Mouse (Mus musculus) urinary bladder, postnatal 0 days (tissue): ENCODE measurements around the gene Gm10801. TPM values are rescaled to one million over a fixed set of nuclear protein-coding genes. Genes with fewer than 3 reads are reported as not detected.

ENCODE experiments used
- polyA plus RNA-seq: library from polyadenylated mRNA; unstranded; fragments of >200 nt; fragmentation: Nextera tagmentation; extraction: Ambion mirVana; gene quantifications from 2 replicates; pipeline ENCODE4 v1.2.1, GENCODE M21; 2015

Gm10801 gene
- polyA plus RNA-seq, result 0.39 and 0.52 TPM in 2 replicates

GRCm38 (mm10) chr2:98661937-98662336, at the start of gene Gm10801:
TSS of gene Gm10801 (plus strand) at chr2:98662237.

GRCm38 (mm10) chr2:98667201-98667600, 5.2 kb downstream of the Gm10801 start, which contains the start of gene Gm10800:
TSS of gene Gm10800 (minus strand) at chr2:98667301.

Other genes starting within 250 kb of the Gm10801 start
- gene Gm10800, start 5.1 kb downstream of the Gm10801 start, polyA plus RNA-seq, result 1.9 and 2.7 TPM in 2 replicates